Mouse (Mus musculus): ENCODE measurements around the gene Igf1r.

GRCm38 (mm10) chr7:68059690-68060089 is 107.1 kb downstream of the Igf1r start:
- no peak for TF ChIP-seq MAFK (IDR thresholded peaks at IDR 0.05; ENCODE audit: insufficient read depth, low read depth, low read length)
- TF ChIP-seq ZNF384 (IDR thresholded peaks at IDR 0.05; ENCODE audit: low read depth, low read length): no peak
